Mouse (Mus musculus) heart, embryonic 14.5 days (tissue): ENCODE data around the gene Il17ra. TPM values are rescaled to one million over a fixed set of nuclear protein-coding genes. Genes with fewer than 3 reads are reported as not detected.

Experiments used
- ATAC-seq: fragments of 200-750 bp; cut with Nextera tagmentation; 2 replicates; pipeline ENCODE4 v1.8.0; 2017; ENCODE audit warnings: low read depth, moderate TSS enrichment; ENCODE audit not compliant: insufficient number of reproducible peaks, insufficient read depth, low FRiP score
- H3K27ac ChIP-seq, 2 experiments: fragments of 200-500 bp in 1 of 2; fragments of 300-500 bp in 1 of 2; sonication (generic) in 1 of 2; replicated peaks in 1 of 2; 2 replicates each; pipeline ENCODE4 v1.5.1; 2012 to 2014; ENCODE audit warnings: low read depth in 2 of 2, low read length in 2 of 2, control low read depth in 1 of 2, mild to moderate bottlenecking in 1 of 2, mixed read lengths in 1 of 2; ENCODE audit not compliant: control insufficient read depth in 1 of 2, insufficient read depth in 1 of 2
- H3K27me3 ChIP-seq: fragments of 300-500 bp; sonication (generic); 2 replicates; pipeline ENCODE4 v1.6.1; 2014; ENCODE audit warnings: mild to moderate bottlenecking, low read length, control low read depth; ENCODE audit not compliant: control insufficient read depth, insufficient read depth
- H3K36me3 ChIP-seq: fragments of 300-500 bp; sonication (generic); 2 replicates; pipeline ENCODE4 v1.6.1; 2014; ENCODE audit warnings: mild to moderate bottlenecking, control low read depth, low read length, mixed read lengths; ENCODE audit not compliant: control insufficient read depth, insufficient read depth
- H3K4me1 ChIP-seq, 2 experiments: fragments of 200-500 bp in 1 of 2; fragments of 300-500 bp in 1 of 2; sonication (generic) in 1 of 2; 2 replicates each; pipeline ENCODE4 v1.6.1; 2012 to 2014; ENCODE audit warnings: low read length in 2 of 2, control low read depth in 1 of 2, mixed read lengths in 1 of 2; ENCODE audit not compliant: control insufficient read depth in 2 of 2, insufficient read depth in 2 of 2
- H3K4me2 ChIP-seq: fragments of 300-500 bp; sonication (generic); 2 replicates; pipeline ENCODE4 v1.6.1; 2014; ENCODE audit warnings: mild to moderate bottlenecking, low read length
- H3K4me3 ChIP-seq, 2 experiments: fragments of 200-500 bp in 1 of 2; fragments of 300-500 bp in 1 of 2; sonication (generic) in 1 of 2; 2 replicates each; pipeline ENCODE4 v1.5.1; 2012 to 2014; ENCODE audit warnings: low read length in 2 of 2, mild to moderate bottlenecking in 2 of 2, control low read depth in 1 of 2, low read depth in 1 of 2, moderate library complexity in 1 of 2; ENCODE audit not compliant: control insufficient read depth in 1 of 2, insufficient read depth in 1 of 2
- H3K9ac ChIP-seq: fragments of 300-500 bp; sonication (generic); 2 replicates; pipeline ENCODE4 v1.6.1; 2014; ENCODE audit warnings: mild to moderate bottlenecking, low read length
- H3K9me3 ChIP-seq: fragments of 300-500 bp; sonication (generic); 2 replicates; pipeline ENCODE4 v1.6.1; 2016; ENCODE audit warnings: low read length, control low read depth; ENCODE audit not compliant: control insufficient read depth
- whole genome bisulfite sequencing: fragments of 180-500 bp; shearing (Covaris S2); extraction: QIAGEN DNeasy Blood & Tissue Kit; methylation state at CpG from one replicate; pipeline ENCODE4 v1.1.7; 2014; 5-methylcytosine and 5-hydroxymethylcytosine counted together
- polyA plus RNA-seq: library from polyadenylated mRNA; unstranded; fragments of >200 nt; fragmentation: Nextera tagmentation; extraction: Ambion mirVana; gene quantifications from 2 replicates; pipeline ENCODE4 v1.2.1, GENCODE M21; 2014

Il17ra gene
- polyA plus RNA-seq, 1 experiment from 2014 or later: 1.8 TPM

- Histone ChIP-seq H3K4me1 (no peaks in the 10 kb centered on the region), H3K9me3 (no peaks in the 10 kb centered on the region), H3K9ac (no peak overlapping the region), H3K27ac (no peak overlapping the region), H3K4me3 (no peak overlapping the region), H3K4me2 (no peak overlapping the region), H3K27me3 (no peaks in the 10 kb centered on the region), H3K36me3 (peaks cover 45% of the 10 kb centered on the region)
- no peak for ATAC-seq
- WGBS: 90% methylated on average over 7 of the region's 7 CpGs
These were observed 46.9 kb downstream of the Il17ra start for GRCm38 (mm10) chr6:120509975-120510374.

- Histone ChIP-seq H3K36me3 (peaks cover 45% of the 10 kb centered on the region), H3K27ac (no peak overlapping the region), H3K27me3 (no peaks in the 10 kb centered on the region), H3K4me1 (no peaks in the 10 kb centered on the region), H3K4me3 (no peak overlapping the region), H3K9me3 (no peaks in the 10 kb centered on the region), H3K9ac (no peak overlapping the region), H3K4me2 (no peak overlapping the region)
- ATAC-seq: no peak
- 88% methylated on average over 8 of the region's 8 CpGs for WGBS
These were observed 47.4 kb downstream of the Il17ra start for GRCm38 (mm10) chr6:120510425-120510824.

GRCm38 (mm10) chr6:120511212-120511611 lies 48.2 kb downstream of the Il17ra start:
- peaks cover 49% of the 10 kb centered on the region for H3K36me3 ChIP-seq
- 86% methylated on average over 6 of the region's 6 CpGs for WGBS
- ATAC-seq: no peak

GRCm38 (mm10) chr6:120516422-120516821 lies 53.4 kb downstream of the Il17ra start:
- Histone ChIP-seq H3K27ac (no peak overlapping the region), H3K9me3 (no peaks in the 10 kb centered on the region), H3K4me2 (no peak overlapping the region), H3K9ac (no peak overlapping the region), H3K27me3 (no peaks in the 10 kb centered on the region), H3K4me1 (no peaks in the 10 kb centered on the region), H3K4me3 (no peak overlapping the region), H3K36me3 (peaks cover 46% of the 10 kb centered on the region)
- no peak for ATAC-seq
- WGBS: 59% methylated on average over 4 of the region's 4 CpGs

More at GRCm38 (mm10) chr6:120511212-120511611, 48.2 kb downstream of the Il17ra start:
- Histone ChIP-seq H3K4me2 (no peak overlapping the region), H3K4me1 (no peaks in the 10 kb centered on the region), H3K27me3 (no peaks in the 10 kb centered on the region), H3K9ac (no peak overlapping the region), H3K27ac (no peak overlapping the region), H3K4me3 (no peak overlapping the region), H3K9me3 (no peaks in the 10 kb centered on the region)

GRCm38 (mm10) chr6:120516879-120517278 lies 53.8 kb downstream of the Il17ra start:
- WGBS: 75% methylated on average over 6 of the region's 6 CpGs
- no peak overlapping the region for H3K4me3 ChIP-seq
- no peak overlapping the region for H3K4me2 ChIP-seq
- H3K4me1 ChIP-seq: no peaks in the 10 kb centered on the region
- H3K27ac ChIP-seq: no peak overlapping the region
- H3K36me3 ChIP-seq: peaks cover 46% of the 10 kb centered on the region
- H3K27me3 ChIP-seq: no peaks in the 10 kb centered on the region
- no peak overlapping the region for H3K9ac ChIP-seq
- ATAC-seq: no peak
- H3K9me3 ChIP-seq: no peaks in the 10 kb centered on the region

GRCm38 (mm10) chr6:120517311-120517710 lies 54.3 kb downstream of the Il17ra start:
- no peak overlapping the region for H3K27ac ChIP-seq
- no peaks in the 10 kb centered on the region for H3K27me3 ChIP-seq
- ATAC-seq: no peak
- H3K9ac ChIP-seq: no peak overlapping the region
- no peaks in the 10 kb centered on the region for H3K4me1 ChIP-seq
- H3K4me2 ChIP-seq: no peak overlapping the region
- no peaks in the 10 kb centered on the region for H3K9me3 ChIP-seq
- H3K36me3 ChIP-seq: peaks cover 50% of the 10 kb centered on the region
- H3K4me3 ChIP-seq: no peak overlapping the region
- WGBS: 85% methylated on average over 5 of the region's 5 CpGs

GRCm38 (mm10) chr6:120519647-120520046 lies 56.6 kb downstream of the Il17ra start:
- H3K27ac ChIP-seq: no peak overlapping the region
- H3K27me3 ChIP-seq: no peaks in the 10 kb centered on the region
- H3K9ac ChIP-seq: no peak overlapping the region
- WGBS: 85% methylated on average over 5 of the region's 5 CpGs
- no peak overlapping the region for H3K4me2 ChIP-seq
- no peak for ATAC-seq
- peaks cover 45% of the 10 kb centered on the region for H3K36me3 ChIP-seq
- H3K4me1 ChIP-seq: no peaks in the 10 kb centered on the region
- no peaks in the 10 kb centered on the region for H3K9me3 ChIP-seq
- H3K4me3 ChIP-seq: no peak overlapping the region

GRCm38 (mm10) chr6:120524796-120525195 lies 61.7 kb downstream of the Il17ra start:
- no peak overlapping the region for H3K4me2 ChIP-seq
- peaks cover 0 to under 1% of the 10 kb centered on the region in 2 experiments; a peak in 1 of 4 replicates for H3K4me1 ChIP-seq
- H3K27ac ChIP-seq: no peak overlapping the region
- no peak for ATAC-seq
- no peak overlapping the region for H3K4me3 ChIP-seq
- peaks cover 33% of the 10 kb centered on the region for H3K36me3 ChIP-seq
- H3K9ac ChIP-seq: no peak overlapping the region
- WGBS: 91% methylated on average over 5 of the region's 5 CpGs
- H3K9me3 ChIP-seq: no peaks in the 10 kb centered on the region
- no peaks in the 10 kb centered on the region for H3K27me3 ChIP-seq
